ENCODE assay signal across 8 mouse cellular contexts in genomic region chr2:3282866-3283601, GRCm38 (mm10). TPM values are rescaled to one million over a fixed set of nuclear protein-coding genes. Genes with fewer than 3 reads are reported as not detected.
DNase-seq lines count a peak whose midpoint lies in the region; ATAC-seq and TF ChIP-seq lines count a peak whose summit lies in the region.

No protein-coding gene starts in this region.

- peak overlapping the region; percentile 75 for H3K4me3 ChIP-seq in heart, adult 2 months
- H3K4me3 ChIP-seq in ES-Bruce4 (ENCODE audit: low read depth, low read length) = peak overlapping the region; percentile 50
- peak overlapping the region; percentile 91 for H3K4me3 ChIP-seq in cortical plate, adult 2 months (ENCODE audit: insufficient read depth, low read length)
- peak overlapping the region; percentile 67 for H3K4me3 ChIP-seq in heart, embryonic 16.5 days (ENCODE audit: low read length)
- peak overlapping the region; percentile 85 for H3K4me3 ChIP-seq in limb, embryonic 13.5 days
- H3K4me3 ChIP-seq in olfactory bulb, adult 2 months (ENCODE audit: insufficient read depth, low read depth, low read length) = peak overlapping the region; percentile 94

- H3K9ac ChIP-seq in heart, adult 2 months (ENCODE audit: low read depth, low read length) = peak overlapping the region; percentile 57
- H3K9ac ChIP-seq in ES-Bruce4 (ENCODE audit: low read depth, poor library complexity, severe bottlenecking) = peak overlapping the region; percentile 10
- peak overlapping the region; percentile 83 for H3K9ac ChIP-seq in heart, embryonic 16.5 days (ENCODE audit: low read length)
- H3K9ac ChIP-seq in limb, embryonic 13.5 days = peak overlapping the region; percentile 74

- intact Hi-C loops in heart, adult 2 months (cut with DNase I) = loop anchor here (5.0 kb wide), 2 partner anchors 139 to 191 kb away; partner anchors contain the start of genes Dclre1c and Meig1
- intact Hi-C loops in heart, postnatal 36 days (cut with DNase I) = loop anchor here (2.0 to 5.0 kb wide), 3 partner anchors 139 to 191 kb away; partner anchors contain the start of genes Dclre1c and Meig1

- 14% methylated on average over 12 of the region's 12 CpGs for WGBS in heart, adult 2 months
- WGBS in heart, embryonic 16.5 days = 12% methylated on average over 12 of the region's 12 CpGs
- WGBS in limb, embryonic 13.5 days = 8% methylated on average over 12 of the region's 12 CpGs
- WGBS in olfactory bulb, adult 2 months = 10% methylated on average over 12 of the region's 12 CpGs

- H3K27me3 ChIP-seq in heart, adult 2 months (ENCODE audit: control insufficient read depth, insufficient read depth, low read length) = no peaks in the 10 kb centered on the region
- no peaks in the 10 kb centered on the region for H3K27me3 ChIP-seq in ES-Bruce4 (ENCODE audit: control insufficient read depth, insufficient read depth, low read length, poor library complexity, severe bottlenecking)
- no peaks in the 10 kb centered on the region for H3K27me3 ChIP-seq in heart, embryonic 16.5 days (ENCODE audit: control insufficient read depth, insufficient read depth, low read length)
- H3K27me3 ChIP-seq in limb, embryonic 13.5 days = no peaks in the 10 kb centered on the region

- H3K27ac ChIP-seq in heart, adult 2 months = peak overlapping the region; percentile 31
- H3K27ac ChIP-seq in ES-Bruce4 (ENCODE audit: insufficient read depth, low read length) = peak overlapping the region; percentile 66
- H3K27ac ChIP-seq in cortical plate, adult 2 months (ENCODE audit: insufficient read depth, low read length) = peak overlapping the region; percentile 42; the same call in 1 of the 2 replicates
- H3K27ac ChIP-seq in heart, embryonic 16.5 days (ENCODE audit: low read length) = peak overlapping the region; percentile 90
- peak overlapping the region; percentile 91 for H3K27ac ChIP-seq in limb, embryonic 13.5 days
- peak overlapping the region; percentile 39 for H3K27ac ChIP-seq in olfactory bulb, adult 2 months (ENCODE audit: insufficient read depth, low read depth, low read length)

- no peak for TF ChIP-seq EP300 in heart, adult 2 months (IDR thresholded peaks at IDR 0.05; ENCODE audit: insufficient read depth, low read depth, low read length)
- TF ChIP-seq EP300 in ES-Bruce4 (IDR thresholded peaks at IDR 0.05; ENCODE audit: insufficient read depth, low read depth, low read length) = no peak

- DNase-seq in heart, adult 2 months = no peak
- no peak for DNase-seq in heart, postnatal 36 days
- no peak for DNase-seq in layer of hippocampus, postnatal 14 days (ENCODE audit: low spot score in 2 of 2)

- H3K4me2 ChIP-seq in heart, embryonic 16.5 days (ENCODE audit: low read depth, low read length) = peak overlapping the region; percentile 89
- peak overlapping the region; percentile 79 for H3K4me2 ChIP-seq in limb, embryonic 13.5 days (replicated peaks)

- H3K79me2 ChIP-seq in heart, adult 2 months (replicated peaks; ENCODE audit: control insufficient read depth, insufficient read depth, low read length) = no peaks in the 10 kb centered on the region

- H3K4me1 ChIP-seq in heart, adult 2 months (ENCODE audit: control insufficient read depth, insufficient read depth, low read length) = peaks cover 5% of the 10 kb centered on the region
- no peaks in the 10 kb centered on the region for H3K4me1 ChIP-seq in ES-Bruce4 (ENCODE audit: control insufficient read depth, insufficient read depth, low read length)
- no peaks in the 10 kb centered on the region; the same call in 1 of the 2 replicates for H3K4me1 ChIP-seq in cortical plate, adult 2 months (ENCODE audit: control insufficient read depth, insufficient read depth, low read length)
- H3K4me1 ChIP-seq in heart, embryonic 16.5 days (ENCODE audit: control insufficient read depth, insufficient read depth, low read length) = peaks cover 15% of the 10 kb centered on the region
- peaks cover 19% of the 10 kb centered on the region for H3K4me1 ChIP-seq in limb, embryonic 13.5 days
- H3K4me1 ChIP-seq in olfactory bulb, adult 2 months (ENCODE audit: control insufficient read depth, insufficient read depth, low read length) = no peaks in the 10 kb centered on the region

- no peak for TF ChIP-seq POLR2A in heart, adult 2 months (IDR thresholded peaks at IDR 0.05; ENCODE audit: insufficient read depth, low read depth, low read length)
- no peak for TF ChIP-seq POLR2A in ES-Bruce4 (IDR thresholded peaks at IDR 0.05; ENCODE audit: insufficient read depth, low read length)
- TF ChIP-seq POLR2A in cortical plate, adult 2 months (IDR thresholded peaks at IDR 0.05; ENCODE audit: extremely low read depth, insufficient read depth, low read length) = no peak
- TF ChIP-seq POLR2A in olfactory bulb, adult 2 months (IDR thresholded peaks at IDR 0.05; ENCODE audit: insufficient read depth, low read depth, low read length) = no peak

- no peak for TF ChIP-seq CTCF in heart, adult 2 months (IDR thresholded peaks at IDR 0.05)
- TF ChIP-seq CTCF in ES-Bruce4 (IDR thresholded peaks at IDR 0.05; ENCODE audit: low read depth, low read length) = no peak
- no peak for TF ChIP-seq CTCF in cortical plate, adult 2 months (IDR thresholded peaks at IDR 0.05; ENCODE audit: extremely low read depth, insufficient read depth, low read length)
- TF ChIP-seq CTCF in olfactory bulb, adult 2 months (IDR thresholded peaks at IDR 0.05; ENCODE audit: insufficient read depth, low read depth, low read length) = no peak

- 0 out of 2 replicates have a peak, but pooled peaks cover 2% of the 10 kb centered on the region for H3K36me3 ChIP-seq in heart, adult 2 months (ENCODE audit: control insufficient read depth, insufficient read depth, low read length)
- no peaks in the 10 kb centered on the region for H3K36me3 ChIP-seq in ES-Bruce4 (ENCODE audit: control insufficient read depth, insufficient read depth, low read length, poor library complexity, severe bottlenecking)
- no peaks in the 10 kb centered on the region for H3K36me3 ChIP-seq in heart, embryonic 16.5 days (ENCODE audit: control insufficient read depth, insufficient read depth)
- no peaks in the 10 kb centered on the region for H3K36me3 ChIP-seq in limb, embryonic 13.5 days

- no peak for ATAC-seq in heart, embryonic 16.5 days (replicated peaks; ENCODE audit: extremely low read depth, insufficient read depth, low FRiP score)
- ATAC-seq in limb, embryonic 13.5 days (ENCODE audit: low FRiP score, low read depth) = no peak

- no peaks in the 10 kb centered on the region for H3K9me3 ChIP-seq in ES-Bruce4 (replicated peaks; ENCODE audit: control insufficient read depth, insufficient read depth, low read length, poor library complexity, severe bottlenecking)
- H3K9me3 ChIP-seq in heart, embryonic 16.5 days (replicated peaks; ENCODE audit: control insufficient read depth, low read length) = no peaks in the 10 kb centered on the region
- no peaks in the 10 kb centered on the region for H3K9me3 ChIP-seq in limb, embryonic 13.5 days

RNA-seq across cellular contexts. Expression of gene Nmt2, which starts 1.0 kb away (rescaled TPM):
- 10 to 100 TPM in 1 of 2 experiments, 1 to 10 TPM in 1; 7.8 to 10.4 TPM for total RNA-seq in heart, adult 2 months (2021)
- polyA plus RNA-seq in heart, adult 2 months (2012; rRNA removed) = 3.7 and 5.6 TPM in 2 replicates
- total RNA-seq in heart, postnatal 36 days (2021) = 10 to 100 TPM in 1 of 2 experiments, 1 to 10 TPM in 1; 9.1 to 10.7 TPM
- 119 TPM in 2 replicates for polyA plus RNA-seq in ES-Bruce4 (2011; ENCODE audit: insufficient read depth, insufficient read length, low read depth, missing spikeins)
- 52.5 and 53.3 TPM in 2 replicates for polyA plus RNA-seq in cortical plate, adult 2 months (2012; rRNA removed)
- 27.5 and 28.9 TPM in 2 replicates for polyA plus RNA-seq in heart, embryonic 16.5 days (2015; fragmentation: Nextera tagmentation; extraction: Ambion mirVana)
- 42.0 and 42.1 TPM in 2 replicates for polyA plus RNA-seq in limb, embryonic 13.5 days (2015; fragmentation: Nextera tagmentation; extraction: Ambion mirVana)
- not detected in 2 replicates for polyA plus RNA-seq in olfactory bulb, adult 2 months (2012; ENCODE audit: insufficient read depth, insufficient read length, low replicate concordance, missing spikeins)
- 10 to 100 TPM; 71.5 to 73.1 TPM for total RNA-seq in layer of hippocampus, postnatal 14 days (2021)

RNA-seq across cellular contexts. Expression of gene Rpp38, which starts 49.4 kb away (rescaled TPM):
- total RNA-seq in heart, adult 2 months (2021) = 1 to 10 TPM; 4.3 to 5.8 TPM
- polyA plus RNA-seq in heart, adult 2 months (2012; rRNA removed) = 2.8 and 5.4 TPM in 2 replicates
- 1 to 10 TPM; 3.7 to 7.4 TPM for total RNA-seq in heart, postnatal 36 days (2021)
- polyA plus RNA-seq in ES-Bruce4 (2011; ENCODE audit: insufficient read depth, insufficient read length, low read depth, missing spikeins) = 17.1 and 19.0 TPM in 2 replicates
- 11.0 and 11.7 TPM in 2 replicates for polyA plus RNA-seq in cortical plate, adult 2 months (2012; rRNA removed)
- 10.9 and 11.9 TPM in 2 replicates for polyA plus RNA-seq in heart, embryonic 16.5 days (2015; fragmentation: Nextera tagmentation; extraction: Ambion mirVana)
- polyA plus RNA-seq in limb, embryonic 13.5 days (2015; fragmentation: Nextera tagmentation; extraction: Ambion mirVana) = 19.3 and 19.7 TPM in 2 replicates
- polyA plus RNA-seq in olfactory bulb, adult 2 months (2012; ENCODE audit: insufficient read depth, insufficient read length, low replicate concordance, missing spikeins) = not detected in 2 replicates
- 1 to 10 TPM; 7.5 to 9.7 TPM for total RNA-seq in layer of hippocampus, postnatal 14 days (2021)

RNA-seq across cellular contexts. Expression of gene Acbd7, which starts 52.9 kb away (rescaled TPM):
- 1 to 10 TPM; 1.1 to 1.7 TPM for total RNA-seq in heart, adult 2 months (2021)
- not detected in 2 replicates for polyA plus RNA-seq in heart, adult 2 months (2012; rRNA removed)
- 1 to 10 TPM in 1 of 2 experiments, not detected in 1; 1.2 TPM for total RNA-seq in heart, postnatal 36 days (2021)
- polyA plus RNA-seq in ES-Bruce4 (2011; ENCODE audit: insufficient read depth, insufficient read length, low read depth, missing spikeins) = 5.9 and 8.7 TPM in 2 replicates
- polyA plus RNA-seq in cortical plate, adult 2 months (2012; rRNA removed) = 1.2 and 1.4 TPM in 2 replicates
- 0.49 and 0.51 TPM in 2 replicates for polyA plus RNA-seq in heart, embryonic 16.5 days (2015; fragmentation: Nextera tagmentation; extraction: Ambion mirVana)
- 0.31 and 0.54 TPM in 2 replicates for polyA plus RNA-seq in limb, embryonic 13.5 days (2015; fragmentation: Nextera tagmentation; extraction: Ambion mirVana)
- polyA plus RNA-seq in olfactory bulb, adult 2 months (2012; ENCODE audit: insufficient read depth, insufficient read length, low replicate concordance, missing spikeins) = not detected in 2 replicates
- total RNA-seq in layer of hippocampus, postnatal 14 days (2021) = 1 to 10 TPM; 1.6 to 1.9 TPM

Comparison
In these comparisons a context has a peak if more than half of its experiments do, and no peak if none do; other contexts are left out.
1. H3K27ac ChIP-seq: peak in every context shown above with its lines; median percentile 91 in limb, embryonic 13.5 days; 90 in heart, embryonic 16.5 days; 66 in ES-Bruce4; 42 in cortical plate, adult 2 months; 39 in olfactory bulb, adult 2 months; 31 in heart, adult 2 months.
2. H3K9ac ChIP-seq: peak in every context shown above with its lines; median percentile 83 in heart, embryonic 16.5 days; 74 in limb, embryonic 13.5 days; 57 in heart, adult 2 months; 10 in ES-Bruce4.